Mouse (Mus musculus): ENCODE data around the gene Ccdc77. TPM values are rescaled to one million over a fixed set of nuclear protein-coding genes. Genes with fewer than 3 reads are reported as not detected.
A peak's percentile ranks its signal among the peaks of the same experiment; 100 is the strongest.

The Ccdc77 gene
- polyA plus RNA-seq, 1 experiment from 2014 or later, result 28.0 TPM

GRCm38 (mm10) chr6:120356951-120357945 lies 6.9 kb downstream of the Ccdc77 start:
- Histone ChIP-seq H3K36me3 (peaks cover 12% of the 10 kb centered on the region), H3K4me1 (peaks cover 12% of the 10 kb centered on the region), H3K4me2 (peak overlapping the region; percentile 61), H3K9ac (peak overlapping the region; percentile 52), H3K27ac (peak overlapping the region; percentile 89), H3K4me3 (replicated peaks) (peak overlapping the region; percentile 55), H3K9me3 (replicated peaks) (no peaks in the 10 kb centered on the region), H3K27me3 (no peaks in the 10 kb centered on the region)
- under 1% methylated on average over 31 of the region's 31 CpGs for WGBS
- peak; percentile 99 for ATAC-seq (replicated peaks; ENCODE audit: low FRiP score)

GRCm38 (mm10) chr6:120356478-120356877 lies 7.7 kb downstream of the Ccdc77 start:
- ATAC-seq (replicated peaks; ENCODE audit: low FRiP score), result no peak
- Histone ChIP-seq H3K4me2 (peak overlapping the region; percentile 61), H3K4me1 (peaks cover 12% of the 10 kb centered on the region), H3K9ac (peak overlapping the region; percentile 52), H3K27ac (peak overlapping the region; percentile 89), H3K9me3 (replicated peaks) (no peaks in the 10 kb centered on the region), H3K36me3 (peaks cover 18% of the 10 kb centered on the region), H3K27me3 (no peaks in the 10 kb centered on the region), H3K4me3 (replicated peaks) (peak overlapping the region; percentile 55)
- WGBS, result 28% methylated on average over 5 of the region's 5 CpGs

DNA sequence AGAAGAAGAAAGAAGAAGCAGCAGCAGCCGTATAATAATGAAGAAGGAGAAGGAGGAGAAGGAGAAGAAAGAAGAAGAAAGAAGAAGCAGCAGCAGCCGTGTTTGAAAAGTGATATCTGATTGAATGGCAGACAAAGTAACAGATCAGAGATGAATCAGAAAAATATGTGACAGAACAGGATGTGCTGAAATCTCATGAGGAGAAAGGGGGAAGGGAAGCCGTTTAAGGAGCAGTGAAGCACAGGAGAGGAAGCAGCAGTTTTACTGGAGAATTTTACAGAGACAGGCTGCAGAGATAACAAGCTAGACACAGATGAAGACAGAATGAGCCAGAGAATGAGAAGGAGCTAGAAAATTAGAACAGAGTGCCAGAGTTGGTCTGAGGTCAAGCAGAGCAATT lies 15.2 kb downstream of the Ccdc77 start:
- H3K36me3 ChIP-seq, result peaks cover 83% of the 10 kb centered on the region

DNA sequence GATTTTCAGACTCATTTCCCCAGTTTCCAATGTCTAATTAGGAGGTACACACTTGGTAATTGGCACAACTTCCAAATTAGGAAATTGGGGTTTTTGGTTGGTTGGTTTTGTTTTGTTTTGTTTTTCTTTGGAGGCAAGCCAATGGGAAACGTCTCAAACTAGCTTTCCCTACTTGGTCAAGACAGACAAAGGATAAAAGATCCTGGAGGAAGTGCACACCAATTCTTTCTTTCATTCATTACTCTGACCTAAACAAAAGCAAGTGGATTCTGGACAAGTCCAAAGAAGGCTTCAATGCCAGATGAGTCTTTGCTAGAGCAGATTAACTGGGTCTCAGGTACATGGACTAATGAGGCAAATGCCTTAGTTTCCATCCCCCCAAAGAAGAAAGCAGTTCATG lies 20.2 kb downstream of the Ccdc77 start:
- H3K9ac ChIP-seq, result no peak overlapping the region
- no peaks in the 10 kb centered on the region for H3K9me3 ChIP-seq (replicated peaks)
- H3K4me2 ChIP-seq, result no peak overlapping the region
- H3K27me3 ChIP-seq, result no peaks in the 10 kb centered on the region
- H3K27ac ChIP-seq, result no peak overlapping the region
- H3K4me3 ChIP-seq (replicated peaks), result no peak overlapping the region
- peaks cover 93% of the 10 kb centered on the region for H3K36me3 ChIP-seq
- ATAC-seq (replicated peaks; ENCODE audit: low FRiP score), result no peak
- H3K4me1 ChIP-seq, result no peaks in the 10 kb centered on the region
- 48% methylated on average over 1 of the region's 1 CpGs for WGBS

More for the DNA sequence above, 15.2 kb downstream of the Ccdc77 start:
- no peak overlapping the region for H3K4me3 ChIP-seq (replicated peaks)
- no peak overlapping the region for H3K4me2 ChIP-seq
- WGBS, result 85% methylated on average over 3 of the region's 3 CpGs
- no peak overlapping the region for H3K27ac ChIP-seq
- no peaks in the 10 kb centered on the region for H3K27me3 ChIP-seq
- no peak for ATAC-seq (replicated peaks; ENCODE audit: low FRiP score)
- no peak overlapping the region for H3K9ac ChIP-seq
- H3K4me1 ChIP-seq, result no peaks in the 10 kb centered on the region
- no peaks in the 10 kb centered on the region for H3K9me3 ChIP-seq (replicated peaks)

GRCm38 (mm10) chr6:120332351-120332750 lies 31.8 kb downstream of the Ccdc77 start:
- H3K9me3 ChIP-seq (replicated peaks), result no peaks in the 10 kb centered on the region
- no peak overlapping the region for H3K27ac ChIP-seq
- H3K9ac ChIP-seq, result no peak overlapping the region
- 80% methylated on average over 2 of the region's 2 CpGs for WGBS
- no peak overlapping the region for H3K4me3 ChIP-seq (replicated peaks)
- no peak for ATAC-seq (replicated peaks; ENCODE audit: low FRiP score)
- no peaks in the 10 kb centered on the region for H3K4me1 ChIP-seq
- peaks cover 91% of the 10 kb centered on the region for H3K36me3 ChIP-seq
- no peaks in the 10 kb centered on the region for H3K27me3 ChIP-seq
- no peak overlapping the region for H3K4me2 ChIP-seq

- no peak overlapping the region for H3K9ac ChIP-seq
- no peak overlapping the region for H3K27ac ChIP-seq
- H3K4me3 ChIP-seq (replicated peaks), result no peak overlapping the region
- H3K4me1 ChIP-seq, result no peaks in the 10 kb centered on the region
- H3K9me3 ChIP-seq (replicated peaks), result no peaks in the 10 kb centered on the region
- peaks cover 37% of the 10 kb centered on the region for H3K36me3 ChIP-seq
- 32% methylated on average over 6 of the region's 6 CpGs for WGBS
- H3K4me2 ChIP-seq, result no peak overlapping the region
- H3K27me3 ChIP-seq, result no peaks in the 10 kb centered on the region
- ATAC-seq (replicated peaks; ENCODE audit: low FRiP score), result no peak
These were observed 39.8 kb downstream of the Ccdc77 start for GRCm38 (mm10) chr6:120324295-120324927.

- no peak overlapping the region for H3K4me2 ChIP-seq
- ATAC-seq (replicated peaks; ENCODE audit: low FRiP score), result no peak
- WGBS, result 83% methylated on average over 2 of the region's 2 CpGs
- no peak overlapping the region for H3K4me3 ChIP-seq (replicated peaks)
- H3K36me3 ChIP-seq, result peaks cover 17% of the 10 kb centered on the region
- H3K27ac ChIP-seq, result no peak overlapping the region
- H3K4me1 ChIP-seq, result no peaks in the 10 kb centered on the region
- H3K27me3 ChIP-seq, result no peaks in the 10 kb centered on the region
- H3K9me3 ChIP-seq (replicated peaks), result no peaks in the 10 kb centered on the region
- no peak overlapping the region for H3K9ac ChIP-seq
These were observed 43.8 kb downstream of the Ccdc77 start for GRCm38 (mm10) chr6:120320369-120320768.

DNA sequence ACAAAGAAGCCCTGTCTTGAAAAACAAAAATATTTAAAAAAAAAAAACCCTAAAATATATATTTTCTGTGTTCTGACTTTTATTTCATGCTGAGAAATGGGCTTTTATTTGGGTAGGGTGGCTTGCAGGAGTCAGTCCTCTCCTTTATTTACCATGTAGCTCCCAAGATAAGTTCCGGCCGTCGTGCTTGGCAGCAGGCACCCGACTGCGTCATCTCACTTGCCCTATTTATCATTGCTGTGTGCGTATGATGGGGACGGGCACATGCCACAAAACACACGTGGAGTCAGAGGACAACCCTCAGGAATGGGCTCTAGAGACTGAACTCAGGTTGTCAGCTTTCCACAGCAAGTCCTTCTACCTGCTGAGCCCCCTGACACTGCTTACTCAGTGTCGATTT lies 45.0 kb downstream of the Ccdc77 start:
- Histone ChIP-seq H3K9me3 (replicated peaks) (no peaks in the 10 kb centered on the region), H3K4me2 (no peak overlapping the region), H3K27me3 (no peaks in the 10 kb centered on the region), H3K4me3 (replicated peaks) (no peak overlapping the region), H3K36me3 (peaks cover 7% of the 10 kb centered on the region; the same call in 1 of the 2 replicates), H3K27ac (no peak overlapping the region), H3K4me1 (no peaks in the 10 kb centered on the region), H3K9ac (no peak overlapping the region)
- ATAC-seq (replicated peaks; ENCODE audit: low FRiP score), result no peak
- 89% methylated on average over 9 of the region's 9 CpGs for WGBS

DNA sequence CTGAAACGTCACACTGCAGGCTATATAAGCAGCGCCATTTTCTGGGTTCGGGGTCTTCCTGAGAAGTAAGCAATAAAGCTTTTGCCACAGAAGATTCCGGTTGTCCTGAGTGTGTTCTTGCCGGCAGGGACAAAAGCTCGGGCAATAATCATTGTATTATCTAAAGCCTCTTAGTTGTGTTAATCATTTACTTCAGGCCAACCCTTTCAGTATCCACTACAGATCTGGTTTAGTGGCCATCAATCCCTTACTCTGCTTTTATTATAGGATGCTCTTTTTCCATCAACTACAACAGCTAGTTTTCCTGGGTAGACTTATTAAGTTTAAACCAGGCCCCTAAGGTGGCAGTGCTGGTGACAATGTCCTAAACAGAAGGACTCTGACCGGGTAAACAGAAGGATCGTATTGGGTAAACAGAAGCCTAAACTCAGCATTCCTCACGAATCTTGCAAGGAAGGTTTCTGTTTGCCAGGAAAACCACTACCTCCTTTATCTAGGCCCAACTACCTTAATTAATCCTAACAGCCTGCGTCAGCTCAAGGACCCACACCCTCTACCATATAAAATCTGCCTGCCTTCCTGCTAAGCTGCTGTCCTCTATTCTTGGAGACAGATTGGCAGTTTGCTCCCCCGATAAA lies 45.8 kb downstream of the Ccdc77 start:
- Histone ChIP-seq H3K4me2 (no peak overlapping the region), H3K4me1 (no peaks in the 10 kb centered on the region), H3K9ac (no peak overlapping the region), H3K4me3 (replicated peaks) (no peak overlapping the region), H3K9me3 (replicated peaks) (no peaks in the 10 kb centered on the region), H3K27me3 (no peaks in the 10 kb centered on the region), H3K27ac (no peak overlapping the region), H3K36me3 (peaks cover under 1% of the 10 kb centered on the region; the same call in 1 of the 2 replicates)
- WGBS, result 81% methylated on average over 11 of the region's 11 CpGs
- ATAC-seq (replicated peaks; ENCODE audit: low FRiP score), result no peak

DNA sequence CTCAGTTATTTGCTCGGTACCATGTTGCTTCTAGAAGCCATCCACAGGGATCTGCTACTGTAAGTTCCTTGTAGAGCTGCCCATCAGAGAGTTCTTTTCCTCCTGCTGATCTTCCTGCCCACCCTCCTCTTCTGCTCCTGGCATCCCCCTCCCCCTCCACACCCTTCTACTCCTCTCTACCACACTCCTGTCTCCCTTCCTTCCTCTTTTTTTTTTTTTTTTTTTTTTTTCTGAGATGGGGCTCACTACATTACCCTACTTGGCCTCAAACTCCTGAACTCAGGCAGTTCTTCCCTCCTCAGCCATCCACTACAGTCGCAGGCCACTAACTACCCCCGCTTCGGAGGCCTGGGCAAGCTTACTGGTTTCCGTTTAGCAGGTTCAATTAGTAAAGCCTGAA lies 51.7 kb downstream of the Ccdc77 start:
- no peak for ATAC-seq (replicated peaks; ENCODE audit: low FRiP score)
- H3K4me3 ChIP-seq (replicated peaks), result no peak overlapping the region
- no peaks in the 10 kb centered on the region for H3K36me3 ChIP-seq
- no peak overlapping the region for H3K9ac ChIP-seq
- 59% methylated on average over 5 of the region's 5 CpGs for whole genome bisulfite sequencing
- no peaks in the 10 kb centered on the region for H3K4me1 ChIP-seq
- H3K27ac ChIP-seq, result no peak overlapping the region
- no peak overlapping the region for H3K4me2 ChIP-seq
- no peaks in the 10 kb centered on the region for H3K27me3 ChIP-seq
- H3K9me3 ChIP-seq (replicated peaks), result no peaks in the 10 kb centered on the region

DNA sequence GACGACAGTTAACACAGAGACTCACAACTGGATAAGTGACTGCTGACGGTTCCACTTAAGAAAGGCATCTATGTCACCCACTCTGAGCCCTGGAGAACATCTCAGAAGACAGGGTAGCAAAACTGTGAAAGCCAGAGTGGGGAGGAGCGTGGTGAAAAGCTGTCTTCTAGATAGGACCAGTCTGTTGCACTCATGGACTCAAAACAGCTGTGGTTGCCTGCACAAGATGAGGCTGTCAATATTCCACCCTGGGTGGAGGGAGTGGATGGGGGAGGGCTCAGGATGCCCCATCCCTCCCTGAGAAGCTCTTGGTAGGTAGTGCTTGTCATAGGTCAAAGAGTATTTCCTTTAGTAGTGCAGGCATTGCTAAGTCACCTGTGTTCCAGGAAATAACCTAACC lies 54.4 kb downstream of the Ccdc77 start:
- Histone ChIP-seq H3K4me3 (replicated peaks) (no peak overlapping the region), H3K4me1 (no peaks in the 10 kb centered on the region), H3K9me3 (replicated peaks) (no peaks in the 10 kb centered on the region), H3K4me2 (no peak overlapping the region), H3K27me3 (no peaks in the 10 kb centered on the region), H3K36me3 (no peaks in the 10 kb centered on the region), H3K9ac (no peak overlapping the region), H3K27ac (no peak overlapping the region)
- ATAC-seq (replicated peaks; ENCODE audit: low FRiP score), result no peak
- 47% methylated on average over 3 of the region's 3 CpGs for WGBS

GRCm38 (mm10) chr6:120309338-120309737 lies 54.8 kb downstream of the Ccdc77 start:
- H3K36me3 ChIP-seq, result no peaks in the 10 kb centered on the region
- no peak for ATAC-seq (replicated peaks; ENCODE audit: low FRiP score)
- no peaks in the 10 kb centered on the region for H3K4me1 ChIP-seq
- H3K27ac ChIP-seq, result no peak overlapping the region
- WGBS, result 64% methylated on average over 9 of the region's 9 CpGs
- H3K4me2 ChIP-seq, result no peak overlapping the region
- H3K27me3 ChIP-seq, result no peaks in the 10 kb centered on the region
- H3K9ac ChIP-seq, result no peak overlapping the region
- H3K9me3 ChIP-seq (replicated peaks), result no peaks in the 10 kb centered on the region
- no peak overlapping the region for H3K4me3 ChIP-seq (replicated peaks)
